Mouse (Mus musculus): ENCODE results near the gene Inka2.

- TF ChIP-seq ZNF384 (IDR thresholded peaks at IDR 0.05; ENCODE audit: low read depth, low read length) (no peak), CHD2 (IDR thresholded peaks at IDR 0.05; ENCODE audit: low read depth, low read length) (no peak)
These were observed 53.1 kb downstream of the Inka2 start for GRCm38 (mm10) chr3:105757323-105758083.

Measured in ES-E14 (cell line).